Mouse (Mus musculus): ENCODE measurements at regions not wholly inside any gene's neighbourhood (a gene's known extent, or its start where the extent isn't known, plus 50 kb on each side); places are given as distances from the start of the nearest gene placed in this dataset.

DNA sequence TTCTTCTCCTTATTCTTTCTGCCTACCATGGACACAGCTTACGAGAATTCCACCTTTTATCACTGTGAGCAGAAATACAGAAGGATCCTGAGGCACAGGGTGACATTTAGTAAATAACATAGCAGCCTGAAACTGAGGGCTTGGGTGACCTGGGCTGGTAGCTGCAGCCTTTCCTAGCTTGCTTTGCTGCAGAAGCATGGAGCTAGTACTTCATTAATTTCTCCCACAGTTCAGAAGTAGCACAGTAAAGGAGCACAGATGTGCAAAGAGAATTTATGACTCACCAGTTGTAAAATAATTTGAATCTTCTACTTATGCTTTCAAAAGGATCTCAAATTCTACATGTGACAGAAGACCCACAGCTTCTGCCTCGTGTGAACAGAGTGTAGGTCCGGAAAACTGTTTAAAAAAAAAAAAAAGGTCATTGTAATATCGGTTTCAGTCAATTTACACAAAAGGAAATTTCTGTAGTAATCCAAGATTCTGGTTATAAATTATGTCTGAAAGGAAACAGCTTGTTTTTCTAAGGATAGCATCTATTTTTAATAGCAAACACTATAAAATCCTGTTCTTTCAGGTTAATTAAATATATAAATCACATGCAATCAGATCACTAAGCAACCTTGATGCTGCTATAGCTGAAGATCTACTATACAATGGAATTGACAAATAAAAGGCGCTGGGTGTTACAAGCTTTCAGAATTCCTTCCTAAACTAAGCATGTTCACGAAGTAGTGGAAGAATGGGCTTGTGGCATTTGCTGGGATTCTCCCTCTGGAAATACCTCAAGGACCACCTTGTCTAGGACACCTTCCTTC lies 64.0 kb upstream of the Mef2c start:
- intact Hi-C loops (cut with DNase I): no loop called here
- DNase-seq: no peak

DNA sequence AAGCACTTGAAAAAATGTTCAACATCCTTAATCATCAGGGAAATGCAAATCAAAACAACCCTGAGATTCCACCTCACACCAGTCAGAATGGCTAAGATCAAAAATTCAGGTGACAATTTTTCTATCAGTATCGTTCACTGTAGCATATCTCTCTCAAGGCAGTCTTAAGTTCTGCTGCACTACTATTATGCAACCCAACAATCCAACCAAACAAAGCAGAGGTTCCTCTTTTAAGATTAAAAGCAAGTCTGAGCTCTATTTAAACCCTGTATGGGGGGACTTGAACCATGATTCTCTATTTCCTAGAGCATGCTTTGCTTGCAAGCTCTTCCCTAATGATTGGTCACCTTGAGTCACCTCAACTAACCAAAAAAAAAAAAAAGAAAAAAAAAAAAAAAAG lies 59.6 kb upstream of the Mef2c start:
- intact Hi-C loops (cut with DNase I): no loop called here
- DNase-seq: no peak

DNA sequence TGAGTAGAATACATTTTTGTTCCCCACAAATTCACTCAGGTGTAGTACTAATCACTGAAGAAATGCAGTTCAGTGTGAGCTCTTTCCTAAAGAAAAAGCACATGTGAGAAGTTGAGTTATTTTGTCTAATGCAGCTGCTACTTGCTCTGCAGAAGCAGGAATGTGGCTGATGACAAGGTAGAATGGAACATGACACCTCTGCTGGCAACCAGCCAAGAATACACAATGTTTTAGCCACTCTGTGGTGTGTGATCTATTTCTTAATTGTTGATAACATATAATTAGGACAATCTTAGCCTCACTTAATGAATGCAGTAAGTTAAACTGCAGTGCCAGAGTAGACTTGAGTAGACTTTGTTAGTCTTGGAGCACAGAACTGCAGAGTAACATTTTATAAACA lies 53.0 kb upstream of the Mef2c start:
- no peak for DNase-seq
- intact Hi-C loops (cut with DNase I): no loop called here

DNA sequence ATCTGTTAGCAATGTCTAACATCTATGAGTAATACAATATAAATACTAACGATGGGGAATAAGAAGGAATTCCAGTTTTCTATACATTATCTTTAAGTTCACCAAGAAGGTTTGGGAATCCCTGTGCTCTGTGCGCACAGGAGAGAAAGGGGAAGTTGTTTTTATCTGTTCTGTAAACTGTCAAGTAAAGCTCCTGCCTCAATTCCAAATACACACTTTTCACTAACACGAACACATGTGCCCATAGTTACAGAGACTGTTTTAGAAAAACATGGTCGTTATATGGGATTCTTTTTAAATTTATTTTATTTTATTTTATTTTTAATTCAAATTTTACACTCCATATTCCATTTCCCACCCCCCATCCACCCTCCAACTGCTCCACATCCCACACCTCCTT lies 50.8 kb upstream of the Mef2c start:
- no peak for DNase-seq
- intact Hi-C loops (cut with DNase I): no loop called here

All from heart, postnatal 36 days (tissue).